Mouse (Mus musculus): ENCODE measurements around the gene Borcs7. TPM values are rescaled to one million over a fixed set of nuclear protein-coding genes. Genes with fewer than 3 reads are reported as not detected.
A peak's percentile ranks its signal among the peaks of the same experiment; 100 is the strongest.

The Borcs7 gene
- total RNA-seq (2017), result 10.0 to 20.7 TPM (median 12.4 TPM) in 3 replicates

- peak; percentile 97 for ATAC-seq (replicated peaks; ENCODE audit: insufficient number of reproducible peaks, low FRiP score, low TSS enrichment, poor library complexity, severe bottlenecking)
These were observed at the start of gene Borcs7 for GRCm38 (mm10) chr19:46689460-46690372. Gene Borcs7 (plus strand): TSS chr19:46689906.

- no peak for ATAC-seq (replicated peaks; ENCODE audit: insufficient number of reproducible peaks, low FRiP score, low TSS enrichment, poor library complexity, severe bottlenecking)
These were observed 48.9 kb upstream of the Borcs7 start for GRCm38 (mm10) chr19:46640780-46641179.

DNA sequence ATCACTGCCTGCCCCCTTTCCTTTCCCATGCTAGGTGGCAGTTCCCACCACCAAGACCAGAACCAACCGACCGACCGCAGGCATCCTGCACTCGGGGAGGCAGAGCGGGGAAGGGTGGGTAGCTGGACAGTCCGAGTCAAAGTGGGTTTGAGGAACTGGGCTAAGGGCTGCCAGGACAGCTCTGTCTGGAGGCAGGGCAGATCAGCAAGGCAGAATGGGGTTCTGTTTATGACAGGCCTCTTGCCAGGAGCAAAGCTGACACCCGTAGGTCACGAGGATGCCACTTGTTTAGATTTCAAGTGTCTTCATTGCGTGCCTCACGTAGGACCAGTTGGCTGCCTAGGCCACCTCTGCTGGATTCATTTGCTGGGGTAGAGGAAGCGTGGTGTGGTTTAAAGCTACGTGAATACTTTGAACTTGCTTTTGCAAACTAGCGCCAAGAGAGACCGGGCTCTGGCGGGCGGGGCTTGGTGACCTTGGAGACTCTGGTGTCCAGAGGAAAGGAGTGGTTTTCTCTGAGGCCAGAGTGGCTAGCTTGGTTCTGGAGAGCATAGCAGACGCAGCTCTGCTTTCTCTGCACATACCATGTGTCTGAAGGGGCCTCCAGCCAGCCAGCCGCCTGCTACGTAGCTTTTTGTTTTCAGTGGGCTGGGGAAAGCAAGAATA lies 48.2 kb upstream of the Borcs7 start:
- ATAC-seq (replicated peaks; ENCODE audit: insufficient number of reproducible peaks, low FRiP score, low TSS enrichment, poor library complexity, severe bottlenecking), result no peak

DNA sequence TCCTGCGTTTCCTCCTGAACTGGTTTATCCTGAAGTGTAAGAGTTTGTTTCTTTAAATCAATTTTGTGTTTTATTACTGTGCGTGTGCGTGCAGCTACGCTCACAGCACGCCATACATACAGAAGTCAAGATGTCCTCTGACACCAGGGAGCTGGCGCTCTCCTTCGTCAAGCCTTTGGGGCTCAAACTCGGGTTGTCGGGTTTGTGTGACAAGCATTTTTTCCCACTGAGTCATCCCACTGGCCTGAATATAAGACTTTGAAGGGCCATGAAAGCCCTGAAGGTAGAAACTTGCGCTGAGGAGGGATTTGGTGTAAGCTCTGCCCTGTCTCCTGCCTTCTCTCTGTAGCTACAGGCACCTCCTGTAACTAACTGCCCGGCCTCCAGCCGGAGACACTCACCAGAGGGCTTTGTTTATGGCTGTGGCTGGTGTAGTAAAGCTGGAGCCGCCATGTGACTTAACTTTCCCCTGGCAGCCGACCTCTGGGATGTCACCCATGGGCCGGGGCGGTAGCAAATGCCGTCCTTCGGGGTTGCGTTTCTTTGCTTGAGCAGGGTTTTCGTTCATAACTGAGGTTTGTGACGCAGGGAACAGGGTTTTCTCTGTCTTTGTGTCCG lies 47.5 kb upstream of the Borcs7 start:
- ATAC-seq (replicated peaks; ENCODE audit: insufficient number of reproducible peaks, low FRiP score, low TSS enrichment, poor library complexity, severe bottlenecking), result no peak

DNA sequence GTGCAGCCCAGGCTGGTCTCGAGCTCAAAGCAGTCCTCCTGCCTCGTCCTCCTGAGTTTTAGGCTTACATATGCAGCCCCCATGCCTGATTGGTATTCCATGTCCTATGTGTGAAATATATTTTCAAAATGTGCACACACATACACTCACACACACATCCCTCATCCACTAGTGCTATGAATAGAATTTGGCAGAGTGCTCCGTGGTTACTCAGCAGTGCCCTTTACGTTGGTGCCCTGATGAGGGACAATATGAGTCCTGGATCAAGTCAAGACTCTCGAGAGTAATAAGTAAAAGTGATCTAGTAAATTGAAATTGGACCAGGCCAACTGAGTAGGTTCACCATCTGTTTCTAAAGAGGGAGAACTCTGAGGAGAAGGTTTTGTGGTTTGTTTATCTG lies 46.5 kb upstream of the Borcs7 start:
- ATAC-seq (replicated peaks; ENCODE audit: insufficient number of reproducible peaks, low FRiP score, low TSS enrichment, poor library complexity, severe bottlenecking), result no peak

- ATAC-seq (replicated peaks; ENCODE audit: insufficient number of reproducible peaks, low FRiP score, low TSS enrichment, poor library complexity, severe bottlenecking), result no peak
These were observed 45.3 kb upstream of the Borcs7 start for GRCm38 (mm10) chr19:46644343-46644792.

- no peak for ATAC-seq (replicated peaks; ENCODE audit: insufficient number of reproducible peaks, low FRiP score, low TSS enrichment, poor library complexity, severe bottlenecking)
These were observed 44.7 kb upstream of the Borcs7 start for GRCm38 (mm10) chr19:46644793-46645602.

GRCm38 (mm10) chr19:46646041-46646481 lies 43.6 kb upstream of the Borcs7 start:
- no peak for ATAC-seq (replicated peaks; ENCODE audit: insufficient number of reproducible peaks, low FRiP score, low TSS enrichment, poor library complexity, severe bottlenecking)

DNA sequence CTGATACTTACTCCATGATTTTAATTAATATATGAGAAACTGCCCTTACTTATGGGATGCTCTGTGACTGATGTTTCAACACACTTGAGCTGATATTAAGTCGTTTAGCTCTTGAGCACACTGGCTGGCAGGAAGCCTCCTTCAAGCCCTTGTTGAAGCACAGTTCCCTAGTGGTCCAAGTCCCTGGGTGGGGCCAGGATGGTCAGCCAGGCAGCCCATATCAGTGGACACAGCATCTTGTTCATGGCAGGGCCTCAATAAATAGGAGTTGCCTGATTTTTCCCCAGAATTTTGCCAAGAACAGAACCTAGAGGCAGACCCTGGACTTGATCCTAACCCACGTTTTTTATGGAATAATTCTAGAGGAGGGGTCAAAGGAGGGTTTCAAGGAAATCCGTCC lies 42.5 kb upstream of the Borcs7 start:
- ATAC-seq (replicated peaks; ENCODE audit: insufficient number of reproducible peaks, low FRiP score, low TSS enrichment, poor library complexity, severe bottlenecking), result no peak

DNA sequence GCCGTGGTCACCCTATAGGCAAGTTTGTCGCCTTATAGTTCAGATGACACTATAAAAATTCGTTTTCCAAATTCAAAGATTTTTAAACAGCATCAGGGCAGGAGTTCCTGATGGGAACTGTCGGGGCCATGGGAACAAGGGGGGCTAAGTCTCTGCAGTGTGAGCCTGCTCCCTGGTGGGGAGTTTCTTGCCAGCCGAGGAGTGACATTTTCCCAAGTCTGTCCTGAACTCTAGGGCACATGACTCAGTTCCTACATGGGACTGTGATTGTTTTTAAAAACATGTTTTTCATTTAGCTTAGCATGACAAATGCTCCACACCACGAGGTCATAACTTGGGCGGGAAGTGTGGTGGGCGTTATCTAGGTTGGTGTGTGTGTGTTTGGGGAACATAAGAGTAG lies 41.9 kb upstream of the Borcs7 start:
- no peak for ATAC-seq (replicated peaks; ENCODE audit: insufficient number of reproducible peaks, low FRiP score, low TSS enrichment, poor library complexity, severe bottlenecking)

DNA sequence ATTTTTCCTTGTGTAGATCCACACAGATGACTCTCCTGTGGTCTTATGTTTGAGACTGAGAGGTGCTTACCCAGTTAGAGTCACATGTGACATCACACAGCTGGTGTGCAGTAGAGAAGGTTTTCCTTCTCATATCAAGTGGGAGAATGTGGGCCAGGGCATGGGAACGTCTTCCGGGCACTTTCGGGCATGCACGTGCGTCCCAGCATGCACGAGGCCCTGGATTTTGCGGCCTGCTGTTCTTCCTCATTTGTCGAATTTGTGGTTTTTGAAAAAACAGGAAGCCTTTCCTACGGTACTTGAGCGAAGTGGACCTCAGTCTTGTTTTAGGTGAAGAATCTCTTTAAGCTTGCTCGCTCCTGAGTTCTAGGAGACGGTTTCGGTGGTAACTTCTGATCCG lies 41.1 kb upstream of the Borcs7 start:
- peak; percentile 72 for ATAC-seq (replicated peaks; ENCODE audit: insufficient number of reproducible peaks, low FRiP score, low TSS enrichment, poor library complexity, severe bottlenecking)

DNA sequence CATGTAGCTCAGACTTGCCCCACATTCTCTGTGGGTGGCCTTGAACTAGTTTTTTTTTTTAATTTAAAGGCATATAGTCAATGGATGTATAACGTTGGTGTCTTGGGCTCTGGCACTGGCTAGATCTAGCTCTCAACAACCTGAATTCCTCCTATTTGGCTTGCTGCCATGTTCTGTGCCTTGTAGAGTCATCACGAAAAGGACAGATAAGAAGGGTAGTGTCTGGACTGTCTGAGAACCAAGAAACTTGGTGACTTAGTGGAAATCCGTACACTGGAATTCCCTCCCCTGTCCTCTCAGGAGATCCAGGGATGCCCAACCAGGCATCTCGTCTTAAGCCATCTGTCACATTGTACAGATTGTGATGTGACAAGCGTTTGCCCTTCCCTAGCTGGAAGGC lies 36.5 kb upstream of the Borcs7 start:
- no peak for ATAC-seq (replicated peaks; ENCODE audit: insufficient number of reproducible peaks, low FRiP score, low TSS enrichment, poor library complexity, severe bottlenecking)

GRCm38 (mm10) chr19:46653616-46654235 lies 36.0 kb upstream of the Borcs7 start:
- ATAC-seq (replicated peaks; ENCODE audit: insufficient number of reproducible peaks, low FRiP score, low TSS enrichment, poor library complexity, severe bottlenecking), result no peak

GRCm38 (mm10) chr19:46655626-46656025 lies 34.1 kb upstream of the Borcs7 start:
- ATAC-seq (replicated peaks; ENCODE audit: insufficient number of reproducible peaks, low FRiP score, low TSS enrichment, poor library complexity, severe bottlenecking), result no peak

DNA sequence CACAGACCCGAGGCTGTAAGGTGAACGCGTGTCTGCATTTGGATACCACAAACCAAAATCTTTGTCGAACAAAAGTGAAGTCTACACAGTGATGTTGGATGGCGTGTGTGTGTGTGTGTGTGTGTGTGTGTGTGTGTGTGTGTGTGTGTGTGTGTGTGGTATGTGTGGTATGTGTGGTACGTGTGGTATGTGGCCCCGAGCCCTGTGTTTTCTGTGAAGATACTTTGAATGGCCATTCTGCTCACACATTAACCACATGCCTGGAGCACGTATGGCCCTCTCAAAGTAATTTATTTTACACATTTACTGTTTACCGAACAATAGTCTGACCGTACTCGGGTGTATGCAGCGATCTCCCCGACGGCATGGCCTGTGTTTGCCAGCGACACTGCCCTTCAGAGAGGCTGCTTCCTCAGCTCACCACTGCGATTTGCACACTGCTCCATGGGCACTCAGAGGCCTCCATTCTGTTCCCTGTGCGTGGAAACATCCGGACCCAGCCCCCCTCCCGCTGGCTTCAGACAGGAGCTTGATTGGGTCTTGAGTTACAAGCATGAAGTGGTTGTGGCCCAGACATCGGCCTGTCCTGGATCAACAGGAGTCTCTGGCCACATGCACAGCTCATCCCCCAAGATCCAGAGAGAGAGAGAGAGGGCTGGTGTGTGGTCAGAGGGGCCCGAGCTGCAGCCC lies 33.4 kb upstream of the Borcs7 start:
- no peak for ATAC-seq (replicated peaks; ENCODE audit: insufficient number of reproducible peaks, low FRiP score, low TSS enrichment, poor library complexity, severe bottlenecking)

GRCm38 (mm10) chr19:46657339-46658020 lies 32.2 kb upstream of the Borcs7 start:
- ATAC-seq (replicated peaks; ENCODE audit: insufficient number of reproducible peaks, low FRiP score, low TSS enrichment, poor library complexity, severe bottlenecking), result no peak

- no peak for ATAC-seq (replicated peaks; ENCODE audit: insufficient number of reproducible peaks, low FRiP score, low TSS enrichment, poor library complexity, severe bottlenecking)
These were observed 31.4 kb upstream of the Borcs7 start for GRCm38 (mm10) chr19:46658348-46658747.

Measured in monocyte, adult 5-6 weeks (primary cell).